ENCODE assay signal across 13 mouse cellular contexts in genomic region chr3:39295255-39295654, GRCm38 (mm10).
"Had no signal": no experiment of that assay in that cellular context is flagged by ENCODE, and none has a peak within 500 bp of the region (broad histone marks: within the 10 kb centered on the region; RNA-seq: fewer than 3 reads in every experiment).

No protein-coding gene starts in this region.

- DNase-seq: lung, embryonic 14.5 days; lung, postnatal 10 days; lung, postnatal 4 days; midbrain, embryonic 14.5 days; thymus, postnatal 14 days had no signal

- H3K27me3 ChIP-seq: intestine, embryonic 15.5 days; liver, embryonic 15.5 days; neural tube, embryonic 15.5 days had no signal

- H3K4me1 ChIP-seq: intestine, embryonic 15.5 days; liver, embryonic 15.5 days; midbrain, embryonic 10.5 days; neural tube, embryonic 15.5 days had no signal

- H3K27ac ChIP-seq: intestine, embryonic 15.5 days; left cerebral cortex, adult 2 months; limb, embryonic 10.5 days; liver, embryonic 15.5 days; midbrain, embryonic 10.5 days; neural tube, embryonic 15.5 days; stomach, postnatal 0 days had no signal

- H3K36me3 ChIP-seq: intestine, embryonic 15.5 days; limb, embryonic 10.5 days; liver, embryonic 15.5 days; midbrain, embryonic 10.5 days; neural tube, embryonic 15.5 days had no signal

- ATAC-seq: intestine, embryonic 15.5 days had no signal

- H3K4me2 ChIP-seq: intestine, embryonic 15.5 days; liver, embryonic 15.5 days; lung, embryonic 14.5 days; neural tube, embryonic 15.5 days had no signal

- H3K9me3 ChIP-seq: intestine, embryonic 15.5 days; limb, embryonic 10.5 days; liver, embryonic 15.5 days; midbrain, embryonic 10.5 days; neural tube, embryonic 15.5 days had no signal

- H3K9ac ChIP-seq: intestine, embryonic 15.5 days; liver, embryonic 15.5 days; lung, embryonic 14.5 days; neural tube, embryonic 15.5 days had no signal

- H3K4me3 ChIP-seq: intestine, embryonic 15.5 days; left cerebral cortex, adult 2 months; limb, embryonic 10.5 days; liver, embryonic 15.5 days; midbrain, embryonic 10.5 days; myocyte; neural tube, embryonic 15.5 days had no signal
